Mouse (Mus musculus) liver, embryonic 13.5 days (tissue): ENCODE data around the gene Gal3st3. TPM values are rescaled to one million over a fixed set of nuclear protein-coding genes. Genes with fewer than 3 reads are reported as not detected.
A peak's percentile ranks its signal among the peaks of the same experiment; 100 is the strongest.
"Not testable (repeated sequence)": the region's sequence is repeated elsewhere in the genome, so short reads cannot be mapped to it uniquely, and the experiment has no call there.

Source experiments
- ATAC-seq: fragments of 200-750 bp; cut with Nextera tagmentation; 2 replicates; pipeline ENCODE4 v1.8.0; 2017; ENCODE audit warnings: low read depth, mild to moderate bottlenecking, moderate number of reproducible peaks, moderate library complexity
- DNase-seq: peaks from one replicate; pipeline ENCODE4 v3.0.0; 2022
- H3K27ac ChIP-seq: fragments of 300-500 bp; sonication (generic); 2 replicates; pipeline ENCODE4 v1.5.1; 2015; ENCODE audit warnings: moderate library complexity, mild to moderate bottlenecking, inconsistent platforms
- H3K27me3 ChIP-seq: fragments of 300-500 bp; sonication (generic); 2 replicates; pipeline ENCODE4 v1.6.1; 2015; ENCODE audit warnings: mild to moderate bottlenecking, inconsistent platforms
- H3K36me3 ChIP-seq: fragments of 300-500 bp; sonication (generic); 2 replicates; pipeline ENCODE4 v1.6.1; 2015; ENCODE audit warnings: mild to moderate bottlenecking, inconsistent platforms
- H3K4me1 ChIP-seq: fragments of 300-500 bp; sonication (generic); replicated peaks from 2 replicates; pipeline ENCODE4 v1.6.1; 2015; ENCODE audit warnings: inconsistent platforms
- H3K4me2 ChIP-seq: fragments of 300-500 bp; sonication (generic); 2 replicates; pipeline ENCODE4 v1.6.1; 2015; ENCODE audit warnings: inconsistent platforms, mild to moderate bottlenecking, moderate library complexity
- H3K4me3 ChIP-seq: fragments of 300-500 bp; sonication (generic); replicated peaks from 2 replicates; pipeline ENCODE4 v1.5.1; 2015; ENCODE audit warnings: mild to moderate bottlenecking, inconsistent platforms
- H3K9ac ChIP-seq: fragments of 300-500 bp; sonication (generic); 2 replicates; pipeline ENCODE4 v1.6.1; 2015; ENCODE audit warnings: mild to moderate bottlenecking, inconsistent platforms
- H3K9me3 ChIP-seq: fragments of 300-500 bp; sonication (generic); replicated peaks from 2 replicates; pipeline ENCODE4 v1.6.1; 2016; ENCODE audit warnings: inconsistent platforms
- WGBS: fragments of 180-500 bp; shearing (Covaris S2); methylation state at CpG from one replicate; pipeline ENCODE4 v1.1.7; 2015; ENCODE audit not compliant: insufficient replicate concordance; 5-methylcytosine and 5-hydroxymethylcytosine counted together
- polyA plus RNA-seq: library from polyadenylated mRNA; unstranded; fragments of >200 nt; fragmentation: Nextera tagmentation; extraction: Ambion mirVana; gene quantifications from 2 replicates; pipeline ENCODE4 v1.2.1, GENCODE M21; 2015

Gene Gal3st3
- polyA plus RNA-seq, 1 experiment from 2014 or later, result 0.15 TPM

- H3K9ac ChIP-seq, result peak overlapping the region; percentile 61
- no peaks in the 10 kb centered on the region for H3K9me3 ChIP-seq
- H3K27ac ChIP-seq, result no peak overlapping the region
- peak; percentile 47; the same call in 1 of the 2 replicates for ATAC-seq
- H3K4me3 ChIP-seq, result peak overlapping the region; percentile 51
- H3K36me3 ChIP-seq, result no peaks in the 10 kb centered on the region
- no peaks in the 10 kb centered on the region for H3K27me3 ChIP-seq
- no peak for DNase-seq
- H3K4me1 ChIP-seq, result peaks cover 10% of the 10 kb centered on the region
- 5% methylated on average over 34 of the region's 34 CpGs for WGBS
- peak overlapping the region; percentile 81 for H3K4me2 ChIP-seq
Measured at GRCm38 (mm10) chr19:5348526-5349501, 50.7 kb downstream of the Gal3st3 start.

- not testable (repeated sequence) for H3K36me3 ChIP-seq, DNase-seq, H3K27ac ChIP-seq, ATAC-seq, H3K9me3 ChIP-seq, H3K27me3 ChIP-seq
- H3K4me1 ChIP-seq, result peaks cover 10% of the 10 kb centered on the region
- H3K4me2 ChIP-seq, result peak within 1 kb of the TSS; percentile 81
- H3K4me3 ChIP-seq, result peak within 1 kb of the TSS; percentile 51
- 56% methylated on average over 6 of the region's 6 CpGs for WGBS
- H3K9ac ChIP-seq, result peak within 1 kb of the TSS; percentile 61
Measured at GRCm38 (mm10) chr19:5349502-5349873, 51.4 kb downstream of the Gal3st3 start, which contains the start of gene Cst6. Gene Cst6, minus strand, starts transcription at chr19:5349574.

GRCm38 (mm10) chr19:5353609-5354008 is 55.5 kb downstream of the Gal3st3 start:
- Histone ChIP-seq H3K36me3 (no peaks in the 10 kb centered on the region), H3K27ac (no peak overlapping the region), H3K4me3 (no peak overlapping the region), H3K9ac (no peak overlapping the region), H3K9me3 (no peaks in the 10 kb centered on the region), H3K4me2 (no peak overlapping the region), H3K4me1 (peaks cover 20% of the 10 kb centered on the region), H3K27me3 (no peaks in the 10 kb centered on the region)
- ATAC-seq (no peak), DNase-seq (no peak)
- 59% methylated on average over 2 of the region's 2 CpGs for WGBS

GRCm38 (mm10) chr19:5356080-5356479 is 57.9 kb downstream of the Gal3st3 start:
- Histone ChIP-seq H3K9me3 (no peaks in the 10 kb centered on the region), H3K27ac (no peak overlapping the region), H3K4me2 (no peak overlapping the region), H3K4me1 (peaks cover 12% of the 10 kb centered on the region; the same call in 1 of the 2 replicates), H3K36me3 (no peaks in the 10 kb centered on the region), H3K4me3 (no peak overlapping the region), H3K9ac (no peak overlapping the region), H3K27me3 (no peaks in the 10 kb centered on the region)
- no CpG with 5 or more reads among the region's 1 CpGs for WGBS
- DNase-seq (no peak), ATAC-seq (no peak)

Other genes with a start within 250 kb of the Gal3st3 start
- 0.33 and 0.36 TPM in 2 replicates for gene Rin1, start 247.8 kb upstream of the Gal3st3 start, polyA plus RNA-seq
- 3.1 and 3.7 TPM in 2 replicates for gene Cd248, start 230.3 kb upstream of the Gal3st3 start, polyA plus RNA-seq
- gene Tmem151a, start 212.8 kb upstream of the Gal3st3 start, polyA plus RNA-seq, result 0.49 and 0.89 TPM in 2 replicates
- 45.5 and 46.6 TPM in 2 replicates for gene Yif1a, start 209.8 kb upstream of the Gal3st3 start, polyA plus RNA-seq
- gene Cnih2, start 199.8 kb upstream of the Gal3st3 start, polyA plus RNA-seq, result 1.3 and 1.4 TPM in 2 replicates
- 96.4 and 102 TPM in 2 replicates for gene Rab1b, start 191.3 kb upstream of the Gal3st3 start, polyA plus RNA-seq
- gene Klc2, start 179.8 kb upstream of the Gal3st3 start, polyA plus RNA-seq, result 2.3 and 2.9 TPM in 2 replicates
- 7.7 and 10.4 TPM in 2 replicates for gene Pacs1, start 25.2 kb upstream of the Gal3st3 start, polyA plus RNA-seq
- gene Sf3b2, start 2.9 kb upstream of the Gal3st3 start, polyA plus RNA-seq, result 157 TPM in 2 replicates
- gene Catsper1, start 37.4 kb downstream of the Gal3st3 start, polyA plus RNA-seq, result not detected in 2 replicates
- 0.34 and 0.39 TPM in 2 replicates for gene Cst6, start 51.2 kb downstream of the Gal3st3 start, polyA plus RNA-seq
- gene Eif1ad, start 68.4 kb downstream of the Gal3st3 start, polyA plus RNA-seq, result 39.6 and 42.6 TPM in 2 replicates
- 337 and 338 TPM in 2 replicates for gene Banf1, start 68.8 kb downstream of the Gal3st3 start, polyA plus RNA-seq
- gene Sart1, start 90.4 kb downstream of the Gal3st3 start, polyA plus RNA-seq, result 35.1 and 41.0 TPM in 2 replicates
- gene Tsga10ip, start 104.2 kb downstream of the Gal3st3 start, polyA plus RNA-seq, result 0.12 TPM in 1 of 2 replicates, not detected in the other
- 90.0 and 94.5 TPM in 2 replicates for gene Drap1, start 126.6 kb downstream of the Gal3st3 start, polyA plus RNA-seq
- 18.0 and 19.0 TPM in 2 replicates for gene AI837181, start 126.8 kb downstream of the Gal3st3 start, polyA plus RNA-seq
- not detected in 2 replicates for gene Fosl1, start 149.2 kb downstream of the Gal3st3 start, polyA plus RNA-seq
- gene Ccdc85b, start 159.6 kb downstream of the Gal3st3 start, polyA plus RNA-seq, result 2.0 and 2.1 TPM in 2 replicates
- gene Fibp, start 162.3 kb downstream of the Gal3st3 start, polyA plus RNA-seq, result 34.0 and 34.7 TPM in 2 replicates
- gene Ctsw, start 170.2 kb downstream of the Gal3st3 start, polyA plus RNA-seq, result 0.35 and 0.53 TPM in 2 replicates
- 20.4 and 21.4 TPM in 2 replicates for gene Efemp2, start 175.6 kb downstream of the Gal3st3 start, polyA plus RNA-seq
- gene Mus81, start 190.1 kb downstream of the Gal3st3 start, polyA plus RNA-seq, result 16.3 and 16.8 TPM in 2 replicates
- gene Cfl1, start 192.1 kb downstream of the Gal3st3 start, polyA plus RNA-seq, result 1,341 and 1,482 TPM in 2 replicates
- 0.09 TPM in 1 of 2 replicates, not detected in the other for gene 1700020D05Rik, start 205.5 kb downstream of the Gal3st3 start, polyA plus RNA-seq
- gene Snx32, start 212.2 kb downstream of the Gal3st3 start, polyA plus RNA-seq, result 6.4 and 7.0 TPM in 2 replicates